Mouse (Mus musculus) liver, adult 2 months (tissue): Measurements from ENCODE around the gene Zdhhc6.

Experiments
- CTCF ChIP-seq: fragments of 200-500 bp; IDR thresholded peaks from 2 replicates; pipeline ENCODE4 v1.5.1; 2011; ENCODE audit warnings: low read depth, low read length, control low read depth
- POLR2A ChIP-seq: fragments of 200-500 bp; IDR thresholded peaks from 2 replicates; pipeline ENCODE4 v1.6.1; 2011; ENCODE audit warnings: low read length, control low read depth; ENCODE audit not compliant: insufficient read depth; ENCODE audit errors: extremely low read depth

- TF ChIP-seq CTCF (no peak), POLR2A (no peak)
Measured at GRCm38 (mm10) chr19:55299378-55299777, 16.5 kb downstream of the Zdhhc6 start.
